Mouse (Mus musculus) midbrain, embryonic 16.5 days (tissue): Measurements from ENCODE around the gene Pcnx3. TPM values are rescaled to one million over a fixed set of nuclear protein-coding genes. Genes with fewer than 3 reads are reported as not detected.

ENCODE experiments used
- ATAC-seq: fragments of 200-750 bp; cut with Nextera tagmentation; 2 replicates; pipeline ENCODE4 v1.8.0; 2017; ENCODE audit warnings: moderate TSS enrichment
- H3K27ac ChIP-seq: fragments of 300-500 bp; sonication (generic); 2 replicates; pipeline ENCODE4 v1.5.1; 2014; ENCODE audit warnings: mild to moderate bottlenecking, low read length, mixed read lengths
- H3K27me3 ChIP-seq: fragments of 300-500 bp; sonication (generic); 2 replicates; pipeline ENCODE4 v1.6.1; 2014; ENCODE audit warnings: low read depth, low read length, mixed read lengths; ENCODE audit not compliant: control insufficient read depth, insufficient read depth
- H3K36me3 ChIP-seq: fragments of 300-500 bp; sonication (generic); 2 replicates; pipeline ENCODE4 v1.6.1; 2014; ENCODE audit warnings: mild to moderate bottlenecking, low read length, moderate library complexity, mixed read lengths; ENCODE audit not compliant: control insufficient read depth, insufficient read depth
- H3K4me1 ChIP-seq: fragments of 300-500 bp; sonication (generic); 2 replicates; pipeline ENCODE4 v1.6.1; 2014; ENCODE audit warnings: mild to moderate bottlenecking, low read length, mixed read lengths; ENCODE audit not compliant: control insufficient read depth, insufficient read depth
- H3K4me2 ChIP-seq: fragments of 300-500 bp; sonication (generic); 2 replicates; pipeline ENCODE4 v1.6.1; 2014; ENCODE audit warnings: mild to moderate bottlenecking, low read length, mixed read lengths
- H3K4me3 ChIP-seq: fragments of 300-500 bp; sonication (generic); 2 replicates; pipeline ENCODE4 v1.5.1; 2014; ENCODE audit warnings: low read depth, mild to moderate bottlenecking, low read length, moderate library complexity, mixed read lengths
- H3K9ac ChIP-seq: fragments of 300-500 bp; sonication (generic); 2 replicates; pipeline ENCODE4 v1.6.1; 2014; ENCODE audit warnings: low read depth, low read length, mixed read lengths
- H3K9me3 ChIP-seq: fragments of 300-500 bp; sonication (generic); replicated peaks from 2 replicates; pipeline ENCODE4 v1.6.1; 2014; ENCODE audit warnings: mild to moderate bottlenecking, low read length, mixed read lengths; ENCODE audit not compliant: control insufficient read depth, poor library complexity, severe bottlenecking
- WGBS: fragments of 180-500 bp; shearing (Covaris S2); extraction: QIAGEN DNeasy Blood & Tissue Kit; methylation state at CpG from one replicate; pipeline ENCODE4 v1.1.7; 2014; 5-methylcytosine and 5-hydroxymethylcytosine counted together
- polyA plus RNA-seq: library from polyadenylated mRNA; unstranded; fragments of >200 nt; fragmentation: Nextera tagmentation; extraction: Ambion mirVana; gene quantifications from 2 replicates; pipeline ENCODE4 v1.2.1, GENCODE M21; 2015

Gene Pcnx3
- polyA plus RNA-seq, 1 experiment from 2014 or later, result 23.9 TPM

- 94% methylated on average over 18 of the region's 18 CpGs for WGBS
- no peaks in the 10 kb centered on the region for H3K27me3 ChIP-seq
- H3K27ac ChIP-seq, result no peak overlapping the region
- peaks cover 25% of the 10 kb centered on the region for H3K36me3 ChIP-seq
- H3K4me2 ChIP-seq, result no peak overlapping the region
- H3K9ac ChIP-seq, result no peak overlapping the region
- H3K4me1 ChIP-seq, result no peaks in the 10 kb centered on the region; the same call in none of the 2 replicates
- H3K4me3 ChIP-seq, result no peak overlapping the region
- H3K9me3 ChIP-seq, result no peaks in the 10 kb centered on the region
- ATAC-seq, result no peak
Observed at GRCm38 (mm10) chr19:5666386-5666785, 22.3 kb downstream of the Pcnx3 start.

- Histone ChIP-seq H3K9ac (no peak overlapping the region), H3K36me3 (peaks cover 21% of the 10 kb centered on the region), H3K27me3 (no peaks in the 10 kb centered on the region), H3K4me2 (no peak overlapping the region), H3K4me3 (no peak overlapping the region), H3K4me1 (no peaks in the 10 kb centered on the region; the same call in none of the 2 replicates), H3K9me3 (no peaks in the 10 kb centered on the region), H3K27ac (no peak overlapping the region)
- 94% methylated on average over 15 of the region's 15 CpGs for WGBS
- no peak for ATAC-seq
Observed at GRCm38 (mm10) chr19:5665465-5665864, 23.2 kb downstream of the Pcnx3 start.

- H3K27me3 ChIP-seq, result no peaks in the 10 kb centered on the region
- H3K9me3 ChIP-seq, result no peaks in the 10 kb centered on the region
- WGBS, result 90% methylated on average over 10 of the region's 10 CpGs
- H3K4me1 ChIP-seq, result no peaks in the 10 kb centered on the region; the same call in none of the 2 replicates
- no peak overlapping the region for H3K27ac ChIP-seq
- ATAC-seq, result no peak
- no peak overlapping the region for H3K4me3 ChIP-seq
- no peak overlapping the region for H3K9ac ChIP-seq
- no peak overlapping the region for H3K4me2 ChIP-seq
- peaks cover 21% of the 10 kb centered on the region for H3K36me3 ChIP-seq
Observed at GRCm38 (mm10) chr19:5664669-5665257, 23.9 kb downstream of the Pcnx3 start.

GRCm38 (mm10) chr19:5662981-5663913, 25.5 kb downstream of the Pcnx3 start, which contains the start of gene Sipa1:
Gene Sipa1, minus strand, starts transcription at chr19:5663707.
- Histone ChIP-seq H3K36me3 (peaks cover 21% of the 10 kb centered on the region), H3K27me3 (no peaks in the 10 kb centered on the region), H3K9ac (peak within 1 kb of the TSS; percentile 37), H3K27ac (peak within 1 kb of the TSS; percentile 61), H3K9me3 (no peaks in the 10 kb centered on the region), H3K4me2 (peak within 1 kb of the TSS; percentile 43), H3K4me3 (peak within 1 kb of the TSS; percentile 32), H3K4me1 (no peaks in the 10 kb centered on the region; the same call in none of the 2 replicates)
- ATAC-seq, result peak; percentile 81
- WGBS, result 3% methylated on average over 32 of the region's 32 CpGs

- H3K9ac ChIP-seq, result no peak overlapping the region
- ATAC-seq, result no peak
- H3K36me3 ChIP-seq, result peaks cover 17% of the 10 kb centered on the region
- H3K4me2 ChIP-seq, result peak overlapping the region; percentile 43; the same call in 1 of the 2 replicates
- no peak overlapping the region for H3K4me3 ChIP-seq
- H3K4me1 ChIP-seq, result no peaks in the 10 kb centered on the region; the same call in none of the 2 replicates
- no peaks in the 10 kb centered on the region for H3K27me3 ChIP-seq
- WGBS, result 83% methylated on average over 8 of the region's 8 CpGs
- no peaks in the 10 kb centered on the region for H3K9me3 ChIP-seq
- no peak overlapping the region for H3K27ac ChIP-seq
Observed at GRCm38 (mm10) chr19:5662310-5662709, 26.4 kb downstream of the Pcnx3 start.

GRCm38 (mm10) chr19:5660942-5661751, 27.6 kb downstream of the Pcnx3 start:
- Histone ChIP-seq H3K9me3 (no peaks in the 10 kb centered on the region), H3K4me2 (0 out of 2 replicates have a peak overlapping the region, but pooled peaks have one; percentile 3), H3K4me3 (no peak overlapping the region), H3K9ac (no peak overlapping the region), H3K27me3 (peaks cover 3% of the 10 kb centered on the region), H3K27ac (0 out of 2 replicates have a peak overlapping the region, but pooled peaks have one; percentile 33), H3K4me1 (no peaks in the 10 kb centered on the region; the same call in none of the 2 replicates), H3K36me3 (peaks cover 12% of the 10 kb centered on the region)
- no peak for ATAC-seq
- WGBS, result 83% methylated on average over 15 of the region's 16 CpGs

GRCm38 (mm10) chr19:5654720-5655298, 33.9 kb downstream of the Pcnx3 start:
- Histone ChIP-seq H3K9me3 (no peaks in the 10 kb centered on the region), H3K4me2 (peak overlapping the region; percentile 83), H3K27ac (no peak overlapping the region), H3K27me3 (peaks cover 28% of the 10 kb centered on the region), H3K4me3 (peak overlapping the region; percentile 45), H3K4me1 (peaks cover 10% of the 10 kb centered on the region), H3K36me3 (no peaks in the 10 kb centered on the region; the same call in 1 of the 2 replicates), H3K9ac (peak overlapping the region; percentile 59)
- 13% methylated on average over 43 of the region's 43 CpGs for WGBS
- ATAC-seq, result peak; percentile 46

- WGBS, result 7% methylated on average over 62 of the region's 62 CpGs
- ATAC-seq, result peak; percentile 59
- Histone ChIP-seq H3K9ac (peak overlapping the region; percentile 59), H3K36me3 (no peaks in the 10 kb centered on the region; the same call in 1 of the 2 replicates), H3K4me3 (peak overlapping the region; percentile 45), H3K4me1 (peaks cover 12% of the 10 kb centered on the region), H3K9me3 (no peaks in the 10 kb centered on the region), H3K4me2 (peak overlapping the region; percentile 83), H3K27ac (no peak overlapping the region), H3K27me3 (peaks cover 28% of the 10 kb centered on the region)
Observed at GRCm38 (mm10) chr19:5653969-5654719, 34.6 kb downstream of the Pcnx3 start.
